Mouse (Mus musculus): ENCODE results near the gene Tead4. TPM values are rescaled to one million over a fixed set of nuclear protein-coding genes. Genes with fewer than 3 reads are reported as not detected.

The Tead4 gene
- polyA plus RNA-seq, 1 experiment: not detected

DNA sequence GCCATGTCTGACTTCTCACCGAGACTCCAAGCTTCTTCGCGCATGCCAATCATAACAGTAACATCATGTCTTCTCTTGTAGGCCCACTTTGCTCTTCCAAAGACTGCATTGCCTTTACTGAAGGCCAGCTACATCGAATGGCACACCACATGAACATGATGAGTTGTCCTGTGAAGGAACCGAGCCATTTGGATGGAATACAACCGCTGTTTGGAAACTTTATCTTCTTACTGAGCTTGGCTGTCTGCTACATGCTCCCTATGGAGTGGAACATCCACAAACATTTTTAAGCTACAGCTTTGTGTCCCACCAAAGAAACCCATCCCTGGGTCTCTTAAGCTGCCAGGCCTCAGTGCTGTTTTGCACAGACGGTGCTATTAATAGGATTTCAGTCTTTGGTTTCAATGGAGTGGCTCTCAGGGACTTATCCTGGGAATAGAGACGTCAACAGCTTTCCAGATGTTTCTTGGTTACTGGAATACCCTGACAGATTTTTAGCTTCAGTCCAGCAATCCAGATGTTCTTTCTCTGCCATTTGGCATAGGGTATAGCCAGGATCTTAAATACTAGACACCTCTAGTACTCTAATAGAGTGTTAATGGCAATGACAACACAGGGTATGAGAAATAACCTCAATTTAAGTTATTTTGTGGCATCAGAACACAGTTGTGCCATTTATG, 92.0 kb downstream of the Tead4 start:
- Histone ChIP-seq H3K9me3 (ENCODE audit: control insufficient read depth, low read length) (no peaks in the 10 kb centered on the region), H3K27me3 (ENCODE audit: control insufficient read depth) (no peaks in the 10 kb centered on the region), H3K36me3 (ENCODE audit: control insufficient read depth) (no peaks in the 10 kb centered on the region), H3K4me1 (ENCODE audit: control insufficient read depth) (no peaks in the 10 kb centered on the region), H3K4me3 (replicated peaks) (no peak overlapping the region)
- TF ChIP-seq TAL1 (IDR thresholded peaks at IDR 0.05; ENCODE audit: low read length) (no peak), GATA1 (IDR thresholded peaks at IDR 0.05; ENCODE audit: low read length) (no peak)

DNA sequence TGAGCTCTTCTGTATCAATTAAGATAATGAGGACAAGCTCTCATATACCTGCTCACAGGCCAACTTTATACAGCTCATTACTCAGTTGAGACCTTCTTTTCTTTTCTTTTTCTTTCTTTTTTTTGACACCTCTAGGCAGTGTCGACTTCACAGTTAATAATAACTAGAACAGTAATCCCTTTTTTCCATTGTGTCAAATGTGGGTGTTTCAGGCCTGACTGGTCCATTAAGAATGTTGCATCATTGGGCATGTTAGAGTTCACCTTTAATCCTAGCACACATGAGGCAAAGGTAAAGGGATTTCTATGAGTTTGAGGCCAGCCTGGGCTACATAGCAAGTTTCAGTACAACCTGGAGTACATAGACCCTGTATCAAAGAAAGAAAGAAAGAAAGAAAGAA, 97.1 kb downstream of the Tead4 start:
- TF ChIP-seq TAL1 (IDR thresholded peaks at IDR 0.05; ENCODE audit: low read length) (no peak), GATA1 (IDR thresholded peaks at IDR 0.05; ENCODE audit: low read length) (no peak)

GRCm38 (mm10) chr6:128200847-128201640, 99.6 kb downstream of the Tead4 start:
- TF ChIP-seq TAL1 (IDR thresholded peaks at IDR 0.05; ENCODE audit: low read length) (no peak), GATA1 (IDR thresholded peaks at IDR 0.05; ENCODE audit: low read length) (no peak)
- no peaks in the 10 kb centered on the region for H3K9me3 ChIP-seq (ENCODE audit: control insufficient read depth, low read length)
- peaks cover 14% of the 10 kb centered on the region for H3K4me1 ChIP-seq (ENCODE audit: control insufficient read depth)
- no peaks in the 10 kb centered on the region for H3K36me3 ChIP-seq (ENCODE audit: control insufficient read depth)
- peak overlapping the region; percentile 60 for H3K4me3 ChIP-seq (replicated peaks)
- peaks cover 7% of the 10 kb centered on the region for H3K27me3 ChIP-seq (ENCODE audit: control insufficient read depth)

More for the DNA sequence above, 97.1 kb downstream of the Tead4 start:
- no peaks in the 10 kb centered on the region for H3K9me3 ChIP-seq (ENCODE audit: control insufficient read depth, low read length)
- no peaks in the 10 kb centered on the region for H3K36me3 ChIP-seq (ENCODE audit: control insufficient read depth)
- no peak overlapping the region for H3K4me3 ChIP-seq (replicated peaks)
- peaks cover 14% of the 10 kb centered on the region for H3K4me1 ChIP-seq (ENCODE audit: control insufficient read depth)
- H3K27me3 ChIP-seq (ENCODE audit: control insufficient read depth): peaks cover 7% of the 10 kb centered on the region

GRCm38 (mm10) chr6:128200116-128200846, 100.3 kb downstream of the Tead4 start:
- no peaks in the 10 kb centered on the region for H3K9me3 ChIP-seq (ENCODE audit: control insufficient read depth, low read length)
- peaks cover 7% of the 10 kb centered on the region for H3K27me3 ChIP-seq (ENCODE audit: control insufficient read depth)
- H3K4me3 ChIP-seq (replicated peaks): peak overlapping the region; percentile 60
- peaks cover 14% of the 10 kb centered on the region for H3K4me1 ChIP-seq (ENCODE audit: control insufficient read depth)
- TF ChIP-seq TAL1 (IDR thresholded peaks at IDR 0.05; ENCODE audit: low read length) (no peak), GATA1 (IDR thresholded peaks at IDR 0.05; ENCODE audit: low read length) (no peak)
- H3K36me3 ChIP-seq (ENCODE audit: control insufficient read depth): no peaks in the 10 kb centered on the region

DNA sequence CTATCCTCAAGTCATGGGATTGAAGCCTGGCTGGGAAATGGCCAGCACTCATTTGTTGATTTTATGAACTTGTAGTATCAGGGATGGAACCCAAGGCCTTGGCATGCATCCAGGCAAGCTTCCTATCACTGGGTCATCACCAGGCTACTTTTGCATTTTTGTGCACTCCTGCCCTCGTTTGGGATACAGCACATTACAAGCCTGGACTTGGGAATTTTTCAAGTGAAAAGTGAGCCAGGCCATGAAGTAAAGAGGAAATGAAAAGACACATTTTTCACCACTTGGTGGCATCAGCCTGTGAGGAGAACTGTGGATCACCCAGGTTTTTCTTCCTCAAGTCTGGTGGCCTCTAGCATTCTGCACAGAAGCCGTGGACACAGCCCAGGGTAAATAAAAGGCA, 117.1 kb downstream of the Tead4 start:
- TF ChIP-seq TAL1 (IDR thresholded peaks at IDR 0.05; ENCODE audit: low read length) (no peak), GATA1 (IDR thresholded peaks at IDR 0.05; ENCODE audit: low read length) (no peak)
- Histone ChIP-seq H3K9me3 (ENCODE audit: control insufficient read depth, low read length) (no peaks in the 10 kb centered on the region), H3K4me3 (replicated peaks) (no peak overlapping the region), H3K4me1 (ENCODE audit: control insufficient read depth) (no peaks in the 10 kb centered on the region), H3K27me3 (ENCODE audit: control insufficient read depth) (no peaks in the 10 kb centered on the region), H3K36me3 (ENCODE audit: control insufficient read depth) (no peaks in the 10 kb centered on the region)

DNA sequence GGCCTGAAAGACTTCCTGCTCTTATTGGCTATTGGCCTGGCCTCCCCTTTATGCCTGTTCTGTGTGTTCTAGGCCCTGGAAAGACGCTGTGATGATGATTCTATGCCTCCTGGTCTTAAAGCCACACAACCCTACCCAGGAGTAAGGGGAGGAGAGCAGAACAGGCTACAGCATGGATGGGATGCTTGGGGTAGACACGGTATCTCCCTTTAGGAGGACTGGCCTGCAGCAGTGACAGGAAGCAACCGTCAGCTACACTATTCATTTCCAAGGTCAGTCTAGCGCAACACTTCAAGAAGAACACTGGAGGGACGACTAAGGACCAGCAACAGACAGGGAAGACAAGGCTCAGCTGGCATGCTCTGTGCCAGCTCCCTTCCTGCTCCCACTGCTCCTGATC, 119.4 kb downstream of the Tead4 start:
- no peaks in the 10 kb centered on the region for H3K27me3 ChIP-seq (ENCODE audit: control insufficient read depth)
- no peaks in the 10 kb centered on the region for H3K36me3 ChIP-seq (ENCODE audit: control insufficient read depth)
- H3K9me3 ChIP-seq (ENCODE audit: control insufficient read depth, low read length): no peaks in the 10 kb centered on the region
- no peak for TF ChIP-seq GATA1 (IDR thresholded peaks at IDR 0.05; ENCODE audit: low read length)
- no peak for TF ChIP-seq TAL1 (IDR thresholded peaks at IDR 0.05; ENCODE audit: low read length)
- H3K4me3 ChIP-seq (replicated peaks): no peak overlapping the region
- no peaks in the 10 kb centered on the region for H3K4me1 ChIP-seq (ENCODE audit: control insufficient read depth)

- Histone ChIP-seq H3K4me1 (ENCODE audit: control insufficient read depth) (no peaks in the 10 kb centered on the region), H3K27me3 (ENCODE audit: control insufficient read depth) (no peaks in the 10 kb centered on the region), H3K9me3 (ENCODE audit: control insufficient read depth, low read length) (no peaks in the 10 kb centered on the region), H3K36me3 (ENCODE audit: control insufficient read depth) (no peaks in the 10 kb centered on the region), H3K4me3 (replicated peaks) (no peak overlapping the region)
- TF ChIP-seq GATA1 (IDR thresholded peaks at IDR 0.05; ENCODE audit: low read length) (no peak), TAL1 (IDR thresholded peaks at IDR 0.05; ENCODE audit: low read length) (no peak)
These were observed 121.0 kb downstream of the Tead4 start for GRCm38 (mm10) chr6:128179651-128180050.

DNA sequence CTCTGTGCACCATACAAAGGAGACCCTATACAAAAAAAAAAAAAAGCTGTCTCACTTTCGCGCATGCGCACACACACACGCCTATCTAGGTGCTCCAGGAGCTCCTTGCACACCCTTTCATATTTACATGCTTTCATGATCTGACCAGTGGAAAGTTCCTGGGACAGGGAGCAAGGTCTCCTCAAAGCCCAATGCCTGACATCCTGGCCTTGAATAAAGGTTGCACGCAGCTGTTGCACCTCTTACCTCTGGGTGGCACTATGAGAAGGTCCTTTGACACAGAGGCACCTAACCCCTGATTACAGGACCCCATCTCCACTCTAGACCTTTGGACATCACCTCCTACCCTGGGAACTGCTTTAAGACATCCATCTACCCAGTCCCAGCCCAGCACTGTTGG, 121.4 kb downstream of the Tead4 start:
- no peaks in the 10 kb centered on the region for H3K27me3 ChIP-seq (ENCODE audit: control insufficient read depth)
- H3K4me1 ChIP-seq (ENCODE audit: control insufficient read depth): no peaks in the 10 kb centered on the region
- TF ChIP-seq TAL1 (IDR thresholded peaks at IDR 0.05; ENCODE audit: low read length) (no peak), GATA1 (IDR thresholded peaks at IDR 0.05; ENCODE audit: low read length) (no peak)
- H3K4me3 ChIP-seq (replicated peaks): no peak overlapping the region
- H3K36me3 ChIP-seq (ENCODE audit: control insufficient read depth): no peaks in the 10 kb centered on the region
- no peaks in the 10 kb centered on the region for H3K9me3 ChIP-seq (ENCODE audit: control insufficient read depth, low read length)

GRCm38 (mm10) chr6:128178681-128179080, 121.9 kb downstream of the Tead4 start:
- Histone ChIP-seq H3K4me3 (replicated peaks) (no peak overlapping the region), H3K36me3 (ENCODE audit: control insufficient read depth) (no peaks in the 10 kb centered on the region), H3K4me1 (ENCODE audit: control insufficient read depth) (no peaks in the 10 kb centered on the region), H3K9me3 (ENCODE audit: control insufficient read depth, low read length) (no peaks in the 10 kb centered on the region), H3K27me3 (ENCODE audit: control insufficient read depth) (no peaks in the 10 kb centered on the region)
- TF ChIP-seq TAL1 (IDR thresholded peaks at IDR 0.05; ENCODE audit: low read length) (no peak), GATA1 (IDR thresholded peaks at IDR 0.05; ENCODE audit: low read length) (no peak)

Other genes with a start within 250 kb of the Tead4 start
- 0.02 and 0.04 TPM in 2 replicates for gene Tspan9, start 157.2 kb downstream of the Tead4 start, polyA plus RNA-seq (2012)
- 0.07 TPM in 2 replicates for gene Tulp3, start 55.0 kb upstream of the Tead4 start, polyA plus RNA-seq (2012)
- gene Rhno1, start 62.1 kb upstream of the Tead4 start, polyA plus RNA-seq (2012): 9.8 and 9.9 TPM in 2 replicates
- 8.2 and 8.8 TPM in 2 replicates for gene Foxm1, start 62.1 kb upstream of the Tead4 start, polyA plus RNA-seq (2012)
- 0.03 TPM in 1 of 2 replicates, not detected in the other for gene Tex52, start 74.6 kb upstream of the Tead4 start, polyA plus RNA-seq (2012)
- gene Gm44596, start 74.7 kb upstream of the Tead4 start, polyA plus RNA-seq (2012): not detected in 2 replicates
- gene Nrip2, start 98.5 kb upstream of the Tead4 start, polyA plus RNA-seq (2012): 0.02 TPM in 1 of 2 replicates, not detected in the other
- gene Itfg2, start 124.1 kb upstream of the Tead4 start, polyA plus RNA-seq (2012): 1.9 TPM in 2 replicates
- gene Fkbp4, start 137.9 kb upstream of the Tead4 start, polyA plus RNA-seq (2012): 7.7 and 10.7 TPM in 2 replicates
- 0.05 TPM in 1 of 2 replicates, not detected in the other for gene Pzp, start 225.9 kb upstream of the Tead4 start, polyA plus RNA-seq (2012)